Mouse (Mus musculus): ENCODE results near the gene Tmem121.

GRCm38 (mm10) chr12:113230741-113231140 lies 45.0 kb downstream of the Tmem121 start:
- TF ChIP-seq POLR2AphosphoS2 (IDR thresholded peaks at IDR 0.05; ENCODE audit: insufficient read length, low read depth) (no peak), POLR2A (IDR thresholded peaks at IDR 0.05; ENCODE audit: insufficient read length, low read depth) (no peak), TCF12 (IDR thresholded peaks at IDR 0.05; ENCODE audit: insufficient read depth, poor library complexity, severe bottlenecking) (no peak)

Measured in myocyte (in vitro differentiated cells).